Mouse (Mus musculus) forebrain, embryonic 11.5 days (tissue): ENCODE data around the gene Sall2. TPM values are rescaled to one million over a fixed set of nuclear protein-coding genes. Genes with fewer than 3 reads are reported as not detected.
"Not testable (repeated sequence)": the region's sequence is repeated elsewhere in the genome, so short reads cannot be mapped to it uniquely, and the experiment has no call there.

Experiments used
- ATAC-seq: fragments of 200-750 bp; cut with Nextera tagmentation; replicated peaks from 2 replicates; pipeline ENCODE4 v1.8.0; 2017; ENCODE audit warnings: moderate TSS enrichment; ENCODE audit not compliant: low FRiP score
- DNase-seq: peaks from one replicate; pipeline ENCODE4 v3.0.0-alpha.2; 2017; ENCODE audit warnings: low spot score
- H3K27ac ChIP-seq: fragments of 300-500 bp; sonication (generic); 2 replicates; pipeline ENCODE4 v1.5.1; 2014; ENCODE audit warnings: low read depth, low read length
- H3K27me3 ChIP-seq: fragments of 300-500 bp; sonication (generic); 2 replicates; pipeline ENCODE4 v1.6.1; 2014; ENCODE audit warnings: mild to moderate bottlenecking, low read length, mixed read lengths; ENCODE audit not compliant: control insufficient read depth, insufficient read depth
- H3K36me3 ChIP-seq: fragments of 300-500 bp; sonication (generic); 2 replicates; pipeline ENCODE4 v1.6.1; 2014; ENCODE audit warnings: mild to moderate bottlenecking, low read length, moderate library complexity, mixed read lengths; ENCODE audit not compliant: control insufficient read depth, insufficient read depth
- H3K4me1 ChIP-seq: fragments of 300-500 bp; sonication (generic); replicated peaks from 2 replicates; pipeline ENCODE4 v1.6.1; 2014; ENCODE audit warnings: low read length, mixed read lengths; ENCODE audit not compliant: control insufficient read depth, insufficient read depth
- H3K4me2 ChIP-seq: fragments of 300-500 bp; sonication (generic); 2 replicates; pipeline ENCODE4 v1.6.1; 2014; ENCODE audit warnings: low read depth, mild to moderate bottlenecking, low read length, moderate library complexity, mixed read lengths; ENCODE audit not compliant: severe bottlenecking
- H3K4me3 ChIP-seq: fragments of 300-500 bp; sonication (generic); 2 replicates; pipeline ENCODE4 v1.5.1; 2014; ENCODE audit warnings: low read depth, low read length
- H3K9ac ChIP-seq: fragments of 300-500 bp; sonication (generic); 2 replicates; pipeline ENCODE4 v1.6.1; 2014; ENCODE audit warnings: low read length
- H3K9me3 ChIP-seq: fragments of 300-500 bp; sonication (generic); 2 replicates; pipeline ENCODE4 v1.6.1; 2016; ENCODE audit warnings: low read length, mixed read lengths; ENCODE audit not compliant: control insufficient read depth
- WGBS: fragments of 180-500 bp; shearing (Covaris S2); extraction: QIAGEN DNeasy Blood & Tissue Kit; methylation state at CpG from one replicate; pipeline ENCODE4 v1.1.7; 2014; 5-methylcytosine and 5-hydroxymethylcytosine counted together
- polyA plus RNA-seq: library from polyadenylated mRNA; unstranded; fragments of >200 nt; fragmentation: Nextera tagmentation; extraction: Ambion mirVana; gene quantifications from 2 replicates; pipeline ENCODE4 v1.2.1, GENCODE M21; 2014

Gene Sall2
- polyA plus RNA-seq, 1 experiment from 2014 or later = 83.6 TPM

DNA sequence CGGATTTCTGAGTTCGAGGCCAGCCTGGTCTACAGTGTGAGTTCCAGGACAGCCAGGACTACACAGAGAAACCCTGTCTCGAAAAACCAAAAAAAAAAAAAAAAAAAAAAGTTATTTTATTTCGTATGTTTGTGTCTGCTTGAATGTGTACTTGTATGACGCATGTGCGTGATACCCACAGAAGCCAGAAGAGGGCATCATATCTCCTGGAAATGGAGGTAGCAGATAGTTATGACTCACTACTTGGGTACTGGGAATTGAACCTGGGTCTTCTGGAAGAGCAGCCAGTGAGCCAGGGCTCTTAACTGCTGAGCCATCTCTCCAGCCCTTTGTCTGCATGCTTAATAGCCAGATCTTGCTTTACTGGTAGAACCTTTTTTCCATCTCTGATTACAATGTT is 18.2 kb downstream of the Sall2 start:
- not testable (repeated sequence) for H3K4me3 ChIP-seq, ATAC-seq, H3K27me3 ChIP-seq, H3K9me3 ChIP-seq, DNase-seq, H3K27ac ChIP-seq, H3K4me2 ChIP-seq, H3K9ac ChIP-seq
- Histone ChIP-seq H3K4me1 (peaks cover 14% of the 10 kb centered on the region), H3K36me3 (peaks cover 35% of the 10 kb centered on the region)
- 92% methylated on average over 5 of the region's 6 CpGs for WGBS

DNA sequence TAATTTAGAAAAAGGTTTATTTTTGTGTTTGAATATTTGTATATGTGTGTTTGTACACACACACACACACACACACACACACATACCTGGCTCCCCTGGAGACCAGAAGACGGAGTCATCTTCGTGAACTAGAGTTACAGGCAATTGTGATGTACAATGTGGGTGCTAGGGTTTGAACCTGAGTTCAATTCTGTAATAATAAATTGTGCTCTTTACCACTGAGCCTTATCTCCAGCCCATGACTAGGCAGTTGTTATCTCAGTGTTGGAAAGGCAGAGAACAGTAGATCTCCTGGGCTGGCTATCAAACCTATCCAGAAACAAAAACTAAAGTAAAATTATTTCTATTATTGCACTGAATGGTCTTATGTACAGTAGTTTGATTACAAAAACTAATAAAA is 22.5 kb downstream of the Sall2 start:
- DNase-seq (no peak), ATAC-seq (no peak)
- Histone ChIP-seq H3K4me2 (no peak overlapping the region), H3K4me1 (peaks cover 3% of the 10 kb centered on the region), H3K27ac (no peak overlapping the region), H3K9ac (no peak overlapping the region), H3K4me3 (no peak overlapping the region), H3K9me3 (no peaks in the 10 kb centered on the region), H3K27me3 (no peaks in the 10 kb centered on the region), H3K36me3 (peaks cover 3% of the 10 kb centered on the region; the same call in 1 of the 2 replicates)
- 98% methylated on average over 2 of the region's 2 CpGs for WGBS

GRCm38 (mm10) chr14:52304644-52305271 is 23.8 kb downstream of the Sall2 start, which contains the start of gene Mettl3:
TSS of gene Mettl3 (minus strand) at chr14:52305128.
- Histone ChIP-seq H3K4me3 (peak within 1 kb of the TSS; percentile 49), H3K27me3 (no peaks in the 10 kb centered on the region), H3K4me2 (peak within 1 kb of the TSS; percentile 71), H3K9ac (peak within 1 kb of the TSS; percentile 66), H3K36me3 (no peaks in the 10 kb centered on the region; the same call in 1 of the 2 replicates), H3K9me3 (no peaks in the 10 kb centered on the region), H3K27ac (peak within 1 kb of the TSS; percentile 89), H3K4me1 (peaks cover 3% of the 10 kb centered on the region)
- ATAC-seq = peak; percentile 94
- WGBS = under 1% methylated on average over 46 of the region's 46 CpGs
- DNase-seq = peak; percentile 92

- WGBS = 91% methylated on average over 3 of the region's 3 CpGs
- not testable (repeated sequence) for H3K27me3 ChIP-seq, H3K9ac ChIP-seq, DNase-seq, H3K4me1 ChIP-seq, H3K9me3 ChIP-seq, H3K4me3 ChIP-seq, H3K27ac ChIP-seq, H3K36me3 ChIP-seq, H3K4me2 ChIP-seq, ATAC-seq
These were observed 25.0 kb downstream of the Sall2 start for GRCm38 (mm10) chr14:52303517-52303916.

DNA sequence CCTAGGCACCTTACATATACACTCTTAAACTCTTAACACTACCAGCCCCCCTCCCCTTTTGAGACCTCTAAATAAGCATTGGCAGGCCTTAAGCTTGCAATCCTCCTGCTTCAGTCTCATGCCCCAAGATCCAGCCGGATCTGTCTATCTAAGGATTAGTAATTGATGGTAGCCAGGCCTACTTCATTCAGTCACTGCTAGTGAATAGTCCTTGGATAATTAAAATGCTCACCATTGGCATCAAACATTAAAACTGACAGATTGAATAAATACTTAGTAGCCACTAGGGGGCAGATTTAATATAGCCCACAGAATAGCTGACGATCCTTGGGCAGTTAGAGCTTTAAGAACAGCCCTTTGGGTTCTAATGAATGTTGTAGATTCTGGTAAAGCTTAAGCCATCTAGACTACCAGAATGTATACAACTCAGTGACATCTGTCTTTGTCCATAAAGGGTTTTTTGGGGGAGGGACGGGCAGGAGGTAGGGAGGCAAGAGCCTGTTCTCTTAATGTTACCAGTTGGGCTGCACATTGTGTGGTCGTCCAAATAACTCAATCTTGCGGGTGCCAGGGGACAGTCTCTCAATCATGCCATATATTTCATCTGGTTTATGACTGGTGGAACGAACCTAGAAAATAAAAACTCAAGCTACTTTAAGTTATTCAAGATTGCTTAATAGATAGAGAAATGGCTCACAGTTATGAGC is 32.9 kb downstream of the Sall2 start:
- Histone ChIP-seq H3K36me3 (peaks cover 11% of the 10 kb centered on the region; the same call in 1 of the 2 replicates), H3K4me1 (no peaks in the 10 kb centered on the region), H3K4me3 (no peak overlapping the region), H3K9ac (no peak overlapping the region), H3K27ac (no peak overlapping the region), H3K4me2 (no peak overlapping the region), H3K27me3 (no peaks in the 10 kb centered on the region), H3K9me3 (no peaks in the 10 kb centered on the region)
- WGBS = 77% methylated on average over 6 of the region's 6 CpGs
- ATAC-seq = peak; percentile 63; the same call in 1 of the 2 replicates
- DNase-seq = no peak

GRCm38 (mm10) chr14:52284191-52284590 is 44.4 kb downstream of the Sall2 start:
- H3K27ac ChIP-seq = no peak overlapping the region
- peaks cover 11% of the 10 kb centered on the region; the same call in 1 of the 2 replicates for H3K36me3 ChIP-seq
- WGBS = 90% methylated on average over 3 of the region's 3 CpGs
- DNase-seq (no peak), ATAC-seq (no peak)
- no peak overlapping the region for H3K4me3 ChIP-seq
- no peak overlapping the region for H3K4me2 ChIP-seq
- no peaks in the 10 kb centered on the region for H3K9me3 ChIP-seq
- no peaks in the 10 kb centered on the region for H3K27me3 ChIP-seq
- no peak overlapping the region for H3K9ac ChIP-seq
- H3K4me1 ChIP-seq = no peaks in the 10 kb centered on the region

GRCm38 (mm10) chr14:52283629-52284028 is 44.9 kb downstream of the Sall2 start:
- ATAC-seq = no peak

GRCm38 (mm10) chr14:52279747-52280120 is 48.8 kb downstream of the Sall2 start:
- peak overlapping the region; percentile 67 for H3K4me2 ChIP-seq
- DNase-seq (no peak), ATAC-seq (peak; percentile 37)
- no peaks in the 10 kb centered on the region for H3K27me3 ChIP-seq
- H3K27ac ChIP-seq = peak overlapping the region; percentile 69
- peak overlapping the region; percentile 89 for H3K4me3 ChIP-seq
- no peaks in the 10 kb centered on the region for H3K4me1 ChIP-seq
- under 1% methylated on average over 21 of the region's 21 CpGs for WGBS
- peak overlapping the region; percentile 78 for H3K9ac ChIP-seq
- no peaks in the 10 kb centered on the region for H3K9me3 ChIP-seq
- H3K36me3 ChIP-seq = no peaks in the 10 kb centered on the region

More at GRCm38 (mm10) chr14:52283629-52284028, 44.9 kb downstream of the Sall2 start:
- Histone ChIP-seq H3K36me3 (peaks cover 11% of the 10 kb centered on the region; the same call in 1 of the 2 replicates), H3K4me2 (no peak overlapping the region), H3K27ac (no peak overlapping the region), H3K27me3 (no peaks in the 10 kb centered on the region), H3K9me3 (no peaks in the 10 kb centered on the region), H3K9ac (no peak overlapping the region), H3K4me3 (no peak overlapping the region), H3K4me1 (no peaks in the 10 kb centered on the region)
- no peak for DNase-seq
- 95% methylated on average over 5 of the region's 5 CpGs for WGBS
